In the genomic region with DNA sequence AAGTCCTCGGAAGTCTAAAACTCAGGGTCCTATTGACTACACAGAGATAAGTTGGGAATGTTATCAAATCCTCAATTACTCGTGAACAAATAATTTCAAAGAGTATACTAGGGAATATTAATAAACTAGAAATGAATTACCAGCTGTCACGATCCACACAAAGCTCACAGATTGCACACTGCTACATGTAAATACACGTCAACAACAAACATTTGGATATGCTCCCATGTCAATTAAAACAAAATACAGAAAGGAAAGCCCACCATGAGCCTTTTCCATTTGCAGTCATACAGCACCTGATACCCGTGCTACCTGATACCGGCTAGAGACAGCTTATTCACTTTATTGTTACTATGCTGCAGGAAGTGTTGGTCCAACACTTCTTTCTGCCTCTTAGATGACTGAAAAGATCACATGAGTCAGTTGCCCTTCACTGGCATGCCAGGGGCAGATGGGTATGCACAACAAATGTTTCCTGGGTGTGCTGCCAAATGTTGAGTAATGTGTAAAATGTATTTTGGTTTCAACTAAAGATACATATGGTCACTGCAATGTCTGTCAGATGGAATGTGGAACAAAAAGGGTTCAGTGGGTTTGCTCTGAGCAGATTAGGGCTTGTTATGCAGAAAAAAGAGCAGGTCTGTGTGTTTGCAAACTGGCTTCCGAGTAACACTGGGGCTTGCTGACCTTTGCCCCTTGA, we compare ENCODE assay signal across 12 mouse cellular contexts.
DNase-seq lines count a peak whose midpoint lies in the region; ATAC-seq lines count a peak whose summit lies in the region.
"Had no signal": no experiment of that assay in that cellular context is flagged by ENCODE, and none has a peak within 500 bp of the region (broad histone marks: within the 10 kb centered on the region; RNA-seq: fewer than 3 reads in every experiment).

No protein-coding gene starts in this region.

- H3K27me3 ChIP-seq in forebrain, embryonic 13.5 days = no peaks in the 10 kb centered on the region
- no peaks in the 10 kb centered on the region for H3K27me3 ChIP-seq in forebrain, embryonic 10.5 days (ENCODE audit: poor library complexity, severe bottlenecking)
- H3K27me3 ChIP-seq: hindbrain, embryonic 13.5 days; liver, embryonic 15.5 days; neural tube, embryonic 13.5 days had no signal

- WGBS in forebrain, embryonic 13.5 days = 59% methylated on average over 7 of the region's 7 CpGs
- 75% methylated on average over 7 of the region's 7 CpGs for WGBS in forebrain, embryonic 10.5 days

- no peak overlapping the region for H3K9ac ChIP-seq in forebrain, embryonic 13.5 days
- H3K9ac ChIP-seq: hindbrain, embryonic 13.5 days; liver, embryonic 15.5 days; neural tube, embryonic 13.5 days had no signal

- ATAC-seq in forebrain, embryonic 13.5 days = peak; percentile 90
- no peak for ATAC-seq in activated CD4-positive, CD25-positive, alpha-beta regulatory T cell, adult 4 months

- H3K4me1 ChIP-seq in forebrain, embryonic 13.5 days = 0 out of 2 replicates have a peak, but pooled peaks cover 7% of the 10 kb centered on the region
- H3K4me1 ChIP-seq in forebrain, embryonic 10.5 days = peaks cover 9% of the 10 kb centered on the region; the same call in 1 of the 2 replicates
- H3K4me1 ChIP-seq: liver, embryonic 15.5 days; neural tube, embryonic 13.5 days had no signal

- H3K4me2 ChIP-seq in forebrain, embryonic 13.5 days = no peak overlapping the region
- H3K4me2 ChIP-seq: hindbrain, embryonic 13.5 days; liver, embryonic 15.5 days; neural tube, embryonic 13.5 days had no signal

- H3K36me3 ChIP-seq in forebrain, embryonic 13.5 days (ENCODE audit: poor library complexity, severe bottlenecking) = no peaks in the 10 kb centered on the region
- no peaks in the 10 kb centered on the region for H3K36me3 ChIP-seq in forebrain, embryonic 10.5 days (replicated peaks)
- H3K36me3 ChIP-seq: hindbrain, embryonic 13.5 days; liver, embryonic 15.5 days; neural tube, embryonic 13.5 days had no signal

- H3K27ac ChIP-seq in forebrain, embryonic 13.5 days = no peak overlapping the region
- H3K27ac ChIP-seq in forebrain, embryonic 10.5 days = no peak overlapping the region
- H3K27ac ChIP-seq: hindbrain, embryonic 13.5 days; liver, embryonic 15.5 days; neural tube, embryonic 13.5 days had no signal

- no peaks in the 10 kb centered on the region for H3K9me3 ChIP-seq in forebrain, embryonic 13.5 days (replicated peaks)
- H3K9me3 ChIP-seq in forebrain, embryonic 10.5 days = no peaks in the 10 kb centered on the region
- H3K9me3 ChIP-seq: hindbrain, embryonic 13.5 days; liver, embryonic 15.5 days; neural tube, embryonic 13.5 days had no signal

- DNase-seq in forebrain, embryonic 10.5 days (ENCODE audit: extremely low spot score, low spot score) = no peak
- DNase-seq in brain, embryonic 18.5 days (ENCODE audit: low read depth, low spot score) = peak; percentile 43
- peak; percentile 76 to 94 for DNase-seq in layer of hippocampus, adult 18-20 months (ENCODE audit: low spot score in 2 of 2)
- peak; percentile 46 for DNase-seq in right cerebral cortex, adult 18-20 months
- no peak for DNase-seq in urinary bladder, postnatal 36 days (ENCODE audit: low spot score in 2 of 2)
- no peak for DNase-seq in urinary bladder, postnatal 25 days (ENCODE audit: low spot score)
- DNase-seq: thymus, adult 18-20 months had no signal

- H3K4me3 ChIP-seq in forebrain, embryonic 13.5 days = no peak overlapping the region
- no peak overlapping the region for H3K4me3 ChIP-seq in forebrain, embryonic 10.5 days
- H3K4me3 ChIP-seq: hindbrain, embryonic 13.5 days; liver, embryonic 15.5 days; neural tube, embryonic 13.5 days had no signal

Comparison
In these comparisons a context has a peak if more than half of its experiments do, and no peak if none do; other contexts are left out.
1. DNase-seq: peak in brain, embryonic 18.5 days (single experiment), layer of hippocampus, adult 18-20 months (2 of 2) and right cerebral cortex, adult 18-20 months (single experiment); none in forebrain, embryonic 10.5 days (single experiment), urinary bladder, postnatal 36 days (0 of 2) and urinary bladder, postnatal 25 days (single experiment).